Mouse (Mus musculus) mouse trophoblast stem cell (cell line): ENCODE measurements around the gene Olfr1316.

Experiments used
- in situ Hi-C, 2 experiments: fragments of 300-500 bp; cut with MseI, MboI; formaldehyde crosslinking; loops; 2 replicates in 1 of 2; 3 replicates in 1 of 2; pipeline ENCODE4 v1.15.1; 2025

The Olfr1316 gene

DNA sequence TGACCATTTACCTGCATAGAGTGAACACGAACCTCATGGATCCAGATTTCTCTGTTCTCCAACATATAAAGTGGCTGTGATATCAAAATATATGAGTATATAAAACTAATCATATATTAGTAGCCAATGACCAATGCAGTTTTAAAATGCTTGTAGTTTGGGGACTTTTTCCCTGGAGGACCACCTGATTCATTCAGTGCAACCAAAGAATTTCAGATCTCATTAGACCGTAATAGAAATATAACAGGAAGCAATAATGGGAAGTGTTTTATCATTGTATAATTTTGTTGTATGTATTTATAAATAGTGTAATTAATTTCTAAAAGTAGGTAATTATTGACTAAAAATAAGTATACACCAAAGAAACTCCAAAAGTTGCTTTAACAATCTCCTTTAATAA, at the start of gene Olfr1316:
Gene Olfr1316, minus strand, starts transcription at position 101 of the 400 bp plus-strand sequence.
- in situ Hi-C loops, result no loop called here

GRCm38 (mm10) chr2:112153898-112154297, 19.1 kb upstream of the Olfr1316 start, which contains the start of gene Olfr1318:
Olfr1318 (plus strand) TSS chr2:112154198.
- in situ Hi-C loops, result no loop called here

- in situ Hi-C loops, result no loop called here
Measured at GRCm38 (mm10) chr2:112140029-112140428, 5.3 kb upstream of the Olfr1316 start, which contains the start of gene Olfr1317. Olfr1317 (plus strand) TSS chr2:112140329.

DNA sequence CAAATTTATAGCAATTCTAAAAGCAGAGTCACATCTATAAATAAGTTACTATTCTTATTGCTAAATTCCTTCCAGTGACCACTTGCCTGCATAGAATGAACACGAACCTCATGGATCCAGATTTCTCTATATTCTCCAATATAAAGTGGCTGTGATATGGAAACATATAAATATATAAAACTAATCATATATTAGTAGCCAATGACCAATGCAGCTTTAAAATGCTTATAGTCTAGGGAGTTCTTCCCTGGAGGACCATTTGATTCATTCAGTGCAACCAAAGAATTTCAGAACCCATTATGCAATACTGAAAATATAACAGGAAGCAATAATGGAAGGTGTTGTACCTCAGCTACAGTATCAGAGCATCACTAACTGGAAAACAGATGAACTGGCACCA, 19.4 kb downstream of the Olfr1316 start, which contains the start of gene Olfr1315-ps1:
Gene Olfr1315-ps1, minus strand, starts transcription at position 101 of the 400 bp plus-strand sequence.
- in situ Hi-C loops, result no loop called here

GRCm38 (mm10) chr2:112096681-112097080, 38.1 kb downstream of the Olfr1316 start, which contains the start of gene Olfr1314:
Olfr1314 (minus strand) TSS chr2:112096781.
- in situ Hi-C loops, result no loop called here

DNA sequence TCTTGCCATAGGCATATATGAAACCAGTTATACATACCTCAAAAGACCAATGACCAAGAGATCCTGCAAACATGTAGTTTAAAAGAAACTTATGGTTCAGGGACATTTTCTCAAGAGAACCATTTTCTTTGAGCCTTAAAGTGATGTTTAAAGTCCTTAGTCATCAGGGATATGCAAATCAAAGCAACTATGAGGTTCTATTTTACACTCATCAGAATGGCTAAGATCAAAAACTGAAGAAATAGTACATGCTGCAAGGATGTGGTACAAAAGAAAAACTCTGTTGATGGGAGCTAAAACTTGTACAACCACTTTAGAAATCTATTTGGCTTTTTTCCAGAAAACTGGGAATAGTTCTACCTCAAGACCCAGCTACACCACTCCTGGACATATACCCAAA, 57.0 kb downstream of the Olfr1316 start, which contains the start of gene Olfr1313:
Gene Olfr1313, minus strand, starts transcription at position 101 of the 400 bp plus-strand sequence.
- in situ Hi-C loops, result no loop called here
